24 mouse cellular contexts compared by ENCODE assay signal in the genomic region with DNA sequence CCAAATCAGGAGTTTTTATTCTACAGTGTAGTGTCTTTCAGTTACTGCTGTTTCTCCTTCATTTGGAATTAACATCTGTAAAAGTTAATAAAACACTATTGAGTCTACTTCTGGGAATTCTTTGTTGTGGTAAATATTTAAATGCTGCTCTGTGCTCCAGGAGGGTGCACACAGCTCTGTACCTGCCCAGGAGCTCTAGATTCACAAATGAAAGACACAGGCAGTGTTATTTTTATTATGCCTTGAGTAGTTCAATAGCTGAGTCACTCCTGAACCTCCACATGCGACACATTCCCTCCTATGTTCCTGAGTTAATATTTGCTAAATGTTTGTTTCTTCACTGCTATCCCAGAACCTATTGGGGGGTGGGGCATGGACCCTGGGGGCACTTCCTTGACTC.
"Had no signal": no experiment of that assay in that cellular context is flagged by ENCODE, and none has a peak within 500 bp of the region (broad histone marks: within the 10 kb centered on the region; RNA-seq: fewer than 3 reads in every experiment).

No protein-coding gene starts in this region.

- H3K27me3 ChIP-seq: heart, embryonic 13.5 days; heart, embryonic 15.5 days; intestine, embryonic 15.5 days; kidney, embryonic 15.5 days; limb, embryonic 13.5 days; limb, embryonic 15.5 days; liver, embryonic 12.5 days had no signal

- H3K4me2 ChIP-seq: heart, embryonic 11.5 days; heart, embryonic 13.5 days; heart, embryonic 15.5 days; hindbrain, embryonic 14.5 days; intestine, embryonic 15.5 days; kidney, embryonic 15.5 days; limb, embryonic 13.5 days; limb, embryonic 15.5 days; liver, embryonic 12.5 days had no signal

- H3K36me3 ChIP-seq: heart, embryonic 13.5 days; heart, embryonic 15.5 days; intestine, embryonic 15.5 days; kidney, embryonic 15.5 days; limb, embryonic 13.5 days; limb, embryonic 15.5 days; liver, embryonic 12.5 days had no signal

- ATAC-seq: hindbrain, embryonic 16.5 days; inflammation-experienced regulatory T-cells, adult 6 months; intestine, embryonic 15.5 days; intestine, postnatal 0 days; liver, embryonic 12.5 days had no signal

- H3K9me3 ChIP-seq: heart, embryonic 13.5 days; heart, embryonic 15.5 days; intestine, embryonic 15.5 days; kidney, embryonic 15.5 days; limb, embryonic 13.5 days; limb, embryonic 15.5 days; liver, embryonic 12.5 days had no signal

- H3K27ac ChIP-seq: heart, adult 2 months; heart, embryonic 13.5 days; heart, embryonic 15.5 days; hindbrain, embryonic 14.5 days; intestine, embryonic 15.5 days; kidney, embryonic 15.5 days; layer of hippocampus, adult 2 months; left cerebral cortex, adult 2 months; limb, embryonic 13.5 days; limb, embryonic 15.5 days; liver, embryonic 12.5 days; liver, embryonic 14.5 days had no signal

- H3K4me1 ChIP-seq: heart, embryonic 13.5 days; heart, embryonic 15.5 days; intestine, embryonic 15.5 days; kidney, embryonic 15.5 days; limb, embryonic 13.5 days; limb, embryonic 15.5 days; liver, embryonic 12.5 days had no signal

- DNase-seq: gastrocnemius, postnatal 14 days; gastrocnemius, postnatal 36 days; heart, adult 11 months; heart, adult 2 months; heart, postnatal 14 days; heart, postnatal 36 days; kidney, postnatal 10 days; kidney, postnatal 4 days; lung, adult 18-20 months had no signal

- H3K4me3 ChIP-seq: heart, adult 2 months; heart, embryonic 13.5 days; heart, embryonic 15.5 days; intestine, embryonic 15.5 days; kidney, embryonic 15.5 days; layer of hippocampus, adult 2 months; left cerebral cortex, adult 2 months; limb, embryonic 13.5 days; limb, embryonic 15.5 days; liver, embryonic 12.5 days had no signal

- H3K9ac ChIP-seq: heart, embryonic 13.5 days; heart, embryonic 15.5 days; hindbrain, embryonic 14.5 days; intestine, embryonic 15.5 days; kidney, embryonic 15.5 days; limb, embryonic 13.5 days; limb, embryonic 15.5 days; liver, embryonic 12.5 days; liver, embryonic 14.5 days had no signal
